Mouse (Mus musculus): ENCODE measurements around the gene Defb22.

Defb22 gene

GRCm38 (mm10) chr2:152490038-152490437 is at the start of gene Defb22:
TSS of gene Defb22 (minus strand) at chr2:152490138.
- DNase-seq (ENCODE audit: low read depth, low spot score), result no peak

GRCm38 (mm10) chr2:152517981-152518380 is 28.0 kb upstream of the Defb22 start, which contains the start of gene Defb28:
TSS of gene Defb28 (plus strand) at chr2:152518255.
- no peak for DNase-seq (ENCODE audit: low read depth, low spot score)

- no peak for DNase-seq (ENCODE audit: low read depth, low spot score)
Observed at GRCm38 (mm10) chr2:152516084-152516483, 26.1 kb upstream of the Defb22 start.

GRCm38 (mm10) chr2:152511592-152511991 is 21.7 kb upstream of the Defb22 start, which contains the start of gene Defb26:
TSS of gene Defb26 (minus strand) at chr2:152511692.
- DNase-seq (ENCODE audit: low read depth, low spot score), result no peak

GRCm38 (mm10) chr2:152503950-152504349 is 14.0 kb upstream of the Defb22 start:
- DNase-seq (ENCODE audit: low read depth, low spot score), result no peak

GRCm38 (mm10) chr2:152500863-152501229 is 10.9 kb upstream of the Defb22 start:
- no peak for DNase-seq (ENCODE audit: low read depth, low spot score)

- no peak for DNase-seq (ENCODE audit: low read depth, low spot score)
Observed at GRCm38 (mm10) chr2:152500204-152500862, 10.4 kb upstream of the Defb22 start.

- no peak for DNase-seq (ENCODE audit: low read depth, low spot score)
Observed at GRCm38 (mm10) chr2:152498020-152498419, 8.1 kb upstream of the Defb22 start.

GRCm38 (mm10) chr2:152493151-152493550 is 3.2 kb upstream of the Defb22 start:
- DNase-seq (ENCODE audit: low read depth, low spot score), result no peak

- peak; percentile 6 for DNase-seq (ENCODE audit: low read depth, low spot score)
Observed at GRCm38 (mm10) chr2:152487024-152487423, 2.9 kb downstream of the Defb22 start.

- DNase-seq (ENCODE audit: low read depth, low spot score), result no peak
Observed at GRCm38 (mm10) chr2:152481726-152482125, 8.2 kb downstream of the Defb22 start.

- DNase-seq (ENCODE audit: low read depth, low spot score), result no peak
Observed at GRCm38 (mm10) chr2:152480881-152481280, 9.1 kb downstream of the Defb22 start.

- DNase-seq (ENCODE audit: low read depth, low spot score), result no peak
Observed at GRCm38 (mm10) chr2:152476763-152477162, 13.2 kb downstream of the Defb22 start, which contains the start of gene Defb20. TSS of gene Defb20 (plus strand) at chr2:152477063.

GRCm38 (mm10) chr2:152472434-152472833 is 17.5 kb downstream of the Defb22 start:
- DNase-seq (ENCODE audit: low read depth, low spot score), result no peak

GRCm38 (mm10) chr2:152470973-152471372 is 19.0 kb downstream of the Defb22 start:
- no peak for DNase-seq (ENCODE audit: low read depth, low spot score)

- no peak for DNase-seq (ENCODE audit: low read depth, low spot score)
Observed at GRCm38 (mm10) chr2:152464570-152465150, 25.3 kb downstream of the Defb22 start, which contains the start of gene Defb23. TSS of gene Defb23 (minus strand) at chr2:152464620.

- no peak for DNase-seq (ENCODE audit: low read depth, low spot score)
Observed at GRCm38 (mm10) chr2:152459241-152459640, 30.7 kb downstream of the Defb22 start.

GRCm38 (mm10) chr2:152452101-152452781 is 37.7 kb downstream of the Defb22 start:
- no peak for DNase-seq (ENCODE audit: low read depth, low spot score)

- no peak for DNase-seq (ENCODE audit: low read depth, low spot score)
Observed at GRCm38 (mm10) chr2:152450241-152450640, 39.7 kb downstream of the Defb22 start.

- no peak for DNase-seq (ENCODE audit: low read depth, low spot score)
Observed at GRCm38 (mm10) chr2:152447461-152447860, 42.5 kb downstream of the Defb22 start.

GRCm38 (mm10) chr2:152446642-152447041 is 43.3 kb downstream of the Defb22 start:
- no peak for DNase-seq (ENCODE audit: low read depth, low spot score)

GRCm38 (mm10) chr2:152443281-152443680 is 46.7 kb downstream of the Defb22 start:
- DNase-seq (ENCODE audit: low read depth, low spot score), result no peak

GRCm38 (mm10) chr2:152442322-152442721 is 47.6 kb downstream of the Defb22 start:
- DNase-seq (ENCODE audit: low read depth, low spot score), result no peak
